Mouse (Mus musculus): Measurements from ENCODE around the gene Ttc30a1. TPM values are rescaled to one million over a fixed set of nuclear protein-coding genes. Genes with fewer than 3 reads are reported as not detected.
"Not testable (repeated sequence)": the region's sequence is repeated elsewhere in the genome, so short reads cannot be mapped to it uniquely, and the experiment has no call there.

Ttc30a1 gene
- polyA plus RNA-seq (2016; fragmentation: Nextera tagmentation; extraction: Ambion mirVana) = 8.3 and 9.2 TPM in 2 replicates

GRCm38 (mm10) chr2:75981440-75982081, at the start of gene Ttc30a1:
Gene Ttc30a1 (minus strand): TSS chr2:75981967.
- not testable (repeated sequence) for H3K4me1 ChIP-seq; H3K27ac ChIP-seq; H3K9me3 ChIP-seq (replicated peaks); H3K36me3 ChIP-seq; H3K27me3 ChIP-seq
- H3K4me2 ChIP-seq (replicated peaks) = peak within 1 kb of the TSS; percentile 64
- peak within 1 kb of the TSS; percentile 45 for H3K4me3 ChIP-seq
- WGBS = 4% methylated on average over 33 of the region's 34 CpGs
- peak; percentile 71 for ATAC-seq (ENCODE audit: low FRiP score)
- H3K9ac ChIP-seq = peak within 1 kb of the TSS; percentile 53

GRCm38 (mm10) chr2:76030080-76030479, 48.3 kb upstream of the Ttc30a1 start:
- Histone ChIP-seq H3K4me3 (no peak overlapping the region), H3K36me3 (no peaks in the 10 kb centered on the region), H3K9ac (no peak overlapping the region), H3K27ac (peak overlapping the region; percentile 95), H3K9me3 (replicated peaks) (no peaks in the 10 kb centered on the region), H3K4me1 (peaks cover 27% of the 10 kb centered on the region), H3K4me2 (replicated peaks) (peak overlapping the region; percentile 34), H3K27me3 (no peaks in the 10 kb centered on the region)
- ATAC-seq (ENCODE audit: low FRiP score) = peak; percentile 73
- 4% methylated on average over 8 of the region's 8 CpGs for WGBS

- no peaks in the 10 kb centered on the region for H3K9me3 ChIP-seq (replicated peaks)
- ATAC-seq (ENCODE audit: low FRiP score) = peak; percentile 92
- H3K27me3 ChIP-seq = no peaks in the 10 kb centered on the region
- H3K9ac ChIP-seq = peak overlapping the region; percentile 36
- 9% methylated on average over 20 of the region's 20 CpGs for WGBS
- H3K27ac ChIP-seq = peak overlapping the region; percentile 95
- H3K36me3 ChIP-seq = no peaks in the 10 kb centered on the region
- peaks cover 27% of the 10 kb centered on the region for H3K4me1 ChIP-seq
- peak overlapping the region; percentile 34 for H3K4me2 ChIP-seq (replicated peaks)
- no peak overlapping the region for H3K4me3 ChIP-seq
These were observed 47.5 kb upstream of the Ttc30a1 start for GRCm38 (mm10) chr2:76029081-76029901.

GRCm38 (mm10) chr2:76016890-76017289, 35.1 kb upstream of the Ttc30a1 start:
- Histone ChIP-seq H3K9ac (no peak overlapping the region), H3K9me3 (replicated peaks) (no peaks in the 10 kb centered on the region), H3K4me3 (no peak overlapping the region), H3K36me3 (no peaks in the 10 kb centered on the region), H3K27me3 (no peaks in the 10 kb centered on the region), H3K4me2 (replicated peaks) (no peak overlapping the region), H3K27ac (no peak overlapping the region), H3K4me1 (peaks cover 8% of the 10 kb centered on the region; the same call in 1 of the 2 replicates)
- 10% methylated on average over 7 of the region's 7 CpGs for WGBS
- no peak for ATAC-seq (ENCODE audit: low FRiP score)

DNA sequence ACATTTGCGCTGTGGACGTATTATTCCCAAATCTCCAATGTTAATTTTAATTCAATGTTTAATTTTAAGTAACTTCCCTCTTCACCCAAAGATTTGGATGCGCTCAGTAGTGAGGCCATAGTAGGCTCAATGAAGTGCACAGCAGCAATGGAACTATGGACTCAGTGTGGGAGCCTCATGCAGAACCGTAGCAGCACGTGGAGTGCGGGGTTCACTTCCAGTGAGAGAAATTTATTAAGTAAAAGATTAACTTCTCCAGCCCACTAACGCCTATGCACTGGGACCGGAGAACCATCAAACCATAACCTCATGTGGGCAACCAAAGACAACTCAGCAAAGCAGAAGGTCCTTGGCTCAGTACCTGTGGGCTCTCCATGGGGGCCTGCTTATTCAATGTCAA, 34.4 kb upstream of the Ttc30a1 start:
- no peak overlapping the region for H3K4me3 ChIP-seq
- 86% methylated on average over 8 of the region's 8 CpGs for WGBS
- no peaks in the 10 kb centered on the region for H3K27me3 ChIP-seq
- H3K4me1 ChIP-seq = peaks cover 8% of the 10 kb centered on the region; the same call in 1 of the 2 replicates
- H3K27ac ChIP-seq = no peak overlapping the region
- no peaks in the 10 kb centered on the region for H3K36me3 ChIP-seq
- H3K4me2 ChIP-seq (replicated peaks) = no peak overlapping the region
- ATAC-seq (ENCODE audit: low FRiP score) = no peak
- H3K9ac ChIP-seq = no peak overlapping the region
- no peaks in the 10 kb centered on the region for H3K9me3 ChIP-seq (replicated peaks)

DNA sequence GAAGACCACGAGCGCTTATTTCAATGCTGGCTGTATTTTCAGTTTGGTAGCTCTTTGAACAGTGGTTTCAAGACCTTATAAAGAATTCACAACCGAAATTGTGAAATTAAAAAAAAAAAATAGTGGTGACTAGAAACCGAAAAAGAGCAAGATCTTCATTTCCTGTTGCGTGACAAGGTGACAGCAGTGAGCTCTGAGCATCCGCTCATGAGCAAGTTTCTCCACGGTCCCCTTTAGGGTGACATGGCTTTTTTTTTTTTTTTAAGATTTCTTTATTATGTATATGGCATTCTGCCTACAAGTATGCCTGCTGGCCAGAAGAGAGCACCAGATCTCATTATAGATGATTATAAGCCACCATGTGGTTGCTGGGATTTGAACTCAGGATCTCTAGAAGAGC, 33.7 kb upstream of the Ttc30a1 start:
- no peak overlapping the region for H3K4me2 ChIP-seq (replicated peaks)

GRCm38 (mm10) chr2:76014659-76015058, 32.9 kb upstream of the Ttc30a1 start:
- no peak for ATAC-seq (ENCODE audit: low FRiP score)
- H3K9me3 ChIP-seq (replicated peaks) = no peaks in the 10 kb centered on the region
- no peak overlapping the region for H3K9ac ChIP-seq
- no peaks in the 10 kb centered on the region for H3K27me3 ChIP-seq
- H3K4me1 ChIP-seq = peaks cover 8% of the 10 kb centered on the region; the same call in 1 of the 2 replicates
- H3K4me3 ChIP-seq = no peak overlapping the region
- H3K4me2 ChIP-seq (replicated peaks) = no peak overlapping the region
- H3K36me3 ChIP-seq = no peaks in the 10 kb centered on the region
- no peak overlapping the region for H3K27ac ChIP-seq
- 84% methylated on average over 3 of the region's 3 CpGs for WGBS

More for the DNA sequence above, 33.7 kb upstream of the Ttc30a1 start:
- H3K4me3 ChIP-seq = no peak overlapping the region
- peaks cover 8% of the 10 kb centered on the region; the same call in 1 of the 2 replicates for H3K4me1 ChIP-seq
- H3K9me3 ChIP-seq (replicated peaks) = no peaks in the 10 kb centered on the region
- no peak for ATAC-seq (ENCODE audit: low FRiP score)
- WGBS = 92% methylated on average over 7 of the region's 7 CpGs
- no peak overlapping the region for H3K9ac ChIP-seq
- no peak overlapping the region for H3K27ac ChIP-seq
- H3K36me3 ChIP-seq = no peaks in the 10 kb centered on the region
- H3K27me3 ChIP-seq = no peaks in the 10 kb centered on the region

DNA sequence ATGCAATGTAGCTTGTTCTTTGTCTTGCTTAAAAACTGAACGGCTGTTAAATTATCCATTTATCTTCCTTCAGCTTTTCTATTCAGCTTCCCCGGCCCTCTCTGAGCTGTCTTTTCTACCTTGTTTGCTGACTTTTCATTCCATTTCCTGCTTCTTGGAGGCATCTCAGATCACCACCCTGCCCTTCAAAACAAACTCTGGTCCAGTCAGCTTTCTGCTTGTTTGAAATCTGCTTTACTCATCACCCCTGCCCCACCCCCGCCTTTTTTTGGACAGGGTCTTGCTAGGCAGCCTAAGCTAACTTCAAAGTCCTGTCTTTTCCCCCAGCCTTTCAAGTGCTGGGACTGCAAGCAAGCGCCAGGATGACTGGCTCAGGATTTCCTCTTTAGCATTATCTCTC, 24.4 kb upstream of the Ttc30a1 start:
- peaks cover 15% of the 10 kb centered on the region for H3K4me1 ChIP-seq
- no peak for ATAC-seq (ENCODE audit: low FRiP score)
- no peaks in the 10 kb centered on the region for H3K27me3 ChIP-seq
- H3K27ac ChIP-seq = 0 out of 2 replicates have a peak overlapping the region, but pooled peaks have one; percentile 24
- H3K36me3 ChIP-seq = no peaks in the 10 kb centered on the region
- H3K4me2 ChIP-seq (replicated peaks) = no peak overlapping the region
- no peak overlapping the region for H3K4me3 ChIP-seq
- WGBS = 12% methylated on average over 4 of the region's 4 CpGs
- no peak overlapping the region for H3K9ac ChIP-seq
- H3K9me3 ChIP-seq (replicated peaks) = no peaks in the 10 kb centered on the region

- WGBS = 40% methylated on average over 9 of the region's 9 CpGs
- ATAC-seq (ENCODE audit: low FRiP score) = peak; percentile 61; the same call in 1 of the 2 replicates
- H3K27ac ChIP-seq = peak overlapping the region; percentile 60; the same call in 1 of the 2 replicates
These were observed 21.1 kb upstream of the Ttc30a1 start for GRCm38 (mm10) chr2:76002899-76003298.

DNA sequence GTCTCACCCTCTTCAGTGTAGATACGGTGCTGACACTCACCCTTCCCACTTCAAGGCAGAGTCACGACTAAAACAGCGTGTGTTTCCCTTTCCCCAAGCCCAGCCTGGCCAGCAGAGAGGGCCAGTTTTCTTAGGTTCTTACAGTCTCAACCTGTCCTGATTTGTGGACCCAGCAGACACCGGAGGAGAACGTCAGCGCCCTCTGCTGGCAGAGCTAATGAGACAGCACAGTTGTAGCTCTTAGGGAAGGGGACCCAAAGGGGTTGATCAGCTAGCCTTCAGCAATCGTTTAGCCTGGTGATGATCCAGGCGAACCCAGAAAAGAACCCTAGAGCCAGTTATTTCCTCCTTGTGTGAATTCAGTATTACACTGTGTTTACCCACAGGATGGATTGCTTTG, 19.6 kb upstream of the Ttc30a1 start:
- Histone ChIP-seq H3K27me3 (no peaks in the 10 kb centered on the region), H3K4me1 (peaks cover 31% of the 10 kb centered on the region), H3K4me2 (replicated peaks) (no peak overlapping the region), H3K27ac (peak overlapping the region; percentile 17; the same call in 1 of the 2 replicates), H3K36me3 (no peaks in the 10 kb centered on the region), H3K9ac (no peak overlapping the region), H3K4me3 (no peak overlapping the region), H3K9me3 (replicated peaks) (no peaks in the 10 kb centered on the region)
- 41% methylated on average over 8 of the region's 8 CpGs for WGBS
- no peak for ATAC-seq (ENCODE audit: low FRiP score)

More at GRCm38 (mm10) chr2:76002899-76003298, 21.1 kb upstream of the Ttc30a1 start:
- Histone ChIP-seq H3K4me3 (no peak overlapping the region), H3K9me3 (replicated peaks) (no peaks in the 10 kb centered on the region), H3K36me3 (no peaks in the 10 kb centered on the region), H3K9ac (no peak overlapping the region), H3K4me1 (peaks cover 26% of the 10 kb centered on the region), H3K4me2 (replicated peaks) (no peak overlapping the region), H3K27me3 (no peaks in the 10 kb centered on the region)

DNA sequence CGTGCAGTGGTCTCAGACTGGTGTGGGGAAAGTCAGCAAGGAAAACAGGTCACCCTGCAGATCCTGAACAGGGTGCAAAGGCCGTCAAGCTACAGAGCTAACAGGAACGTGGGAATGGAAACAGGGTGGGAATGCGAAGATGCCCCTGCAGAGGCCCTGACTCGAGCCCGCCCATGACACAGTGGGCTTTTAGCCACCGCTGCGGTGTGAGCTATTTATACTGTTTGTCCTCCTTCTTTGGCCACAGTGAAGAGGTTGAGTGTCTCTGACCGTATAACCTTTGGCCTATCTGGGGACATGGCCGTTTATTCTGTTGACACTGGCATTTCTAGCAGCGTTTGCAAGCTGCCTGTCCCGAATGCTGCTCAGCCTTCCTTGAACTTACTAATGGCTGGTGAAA, 17.9 kb upstream of the Ttc30a1 start:
- Histone ChIP-seq H3K4me3 (no peak overlapping the region), H3K27me3 (no peaks in the 10 kb centered on the region), H3K4me2 (replicated peaks) (no peak overlapping the region), H3K9me3 (replicated peaks) (no peaks in the 10 kb centered on the region), H3K36me3 (no peaks in the 10 kb centered on the region), H3K9ac (no peak overlapping the region), H3K4me1 (peaks cover 25% of the 10 kb centered on the region), H3K27ac (no peak overlapping the region)
- ATAC-seq (ENCODE audit: low FRiP score) = no peak
- WGBS = 28% methylated on average over 12 of the region's 12 CpGs

DNA sequence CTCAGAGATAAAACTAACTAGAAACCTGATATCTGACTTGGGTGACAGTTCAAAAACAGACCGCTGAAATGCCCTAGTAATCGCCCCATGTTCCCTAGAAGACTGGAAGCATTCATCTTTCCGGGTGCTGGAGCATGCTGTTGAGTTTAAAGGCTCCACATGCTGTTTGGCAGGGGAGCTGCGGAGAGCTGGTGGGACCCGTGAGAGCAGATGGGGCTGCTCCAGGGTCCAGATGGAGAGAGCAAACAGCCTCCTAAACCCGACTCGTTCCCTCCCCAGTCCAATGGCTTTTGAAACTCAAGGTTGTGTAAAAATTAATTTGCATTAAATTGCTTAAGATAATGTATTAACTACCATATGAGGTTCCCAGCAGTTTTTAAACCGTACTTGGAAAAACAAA, 16.9 kb upstream of the Ttc30a1 start:
- no peaks in the 10 kb centered on the region for H3K36me3 ChIP-seq
- peak overlapping the region; percentile 57; the same call in 1 of the 2 replicates for H3K27ac ChIP-seq
- H3K9me3 ChIP-seq (replicated peaks) = no peaks in the 10 kb centered on the region
- H3K4me2 ChIP-seq (replicated peaks) = no peak overlapping the region
- no peaks in the 10 kb centered on the region for H3K27me3 ChIP-seq
- 24% methylated on average over 8 of the region's 8 CpGs for WGBS
- peaks cover 25% of the 10 kb centered on the region for H3K4me1 ChIP-seq
- ATAC-seq (ENCODE audit: low FRiP score) = peak; percentile 41; the same call in 1 of the 2 replicates
- H3K9ac ChIP-seq = no peak overlapping the region
- H3K4me3 ChIP-seq = no peak overlapping the region
